Mouse (Mus musculus): Measurements from ENCODE around the gene Elmo1.

Gene Elmo1

DNA sequence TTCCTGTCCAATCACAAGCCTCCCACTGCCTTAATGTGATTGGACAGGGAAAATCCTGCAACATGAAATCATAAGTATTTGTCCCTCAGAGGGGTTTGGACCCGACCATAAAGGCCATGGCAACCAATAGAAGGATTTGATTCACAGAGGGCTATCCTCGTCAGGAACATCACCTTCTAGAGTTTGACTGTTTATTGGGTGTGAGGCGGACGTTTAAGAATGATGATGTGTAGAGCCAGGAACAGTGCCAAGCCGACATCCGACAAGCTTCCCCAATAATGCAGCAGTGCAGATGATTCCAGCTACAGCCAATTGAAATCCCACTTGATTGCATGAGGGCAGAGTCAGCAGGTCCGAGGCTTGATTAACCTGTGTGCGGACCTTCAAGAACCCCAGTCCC lies 288.5 kb downstream of the Elmo1 start:
- DNase-seq (ENCODE audit: low spot score in 2 of 2): no peak

DNA sequence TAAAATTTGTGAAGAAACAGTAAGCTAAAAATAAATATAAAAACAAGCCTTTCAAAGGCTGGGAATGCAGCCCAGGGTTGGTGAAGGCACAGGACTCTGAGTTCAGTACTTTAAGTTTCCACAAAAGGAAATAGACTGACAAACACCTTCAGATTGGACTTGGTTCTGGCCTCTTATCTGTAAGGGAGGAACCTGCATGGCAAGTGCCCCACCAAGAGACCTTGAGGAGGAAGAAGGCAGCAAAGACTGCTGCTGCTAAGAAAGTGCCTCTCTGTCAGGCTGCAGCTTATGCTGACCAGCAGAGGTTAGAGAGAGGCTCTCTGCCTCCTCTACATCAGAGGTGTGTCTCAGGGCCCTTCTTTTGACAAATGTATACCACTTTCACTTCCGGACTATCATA lies 293.5 kb downstream of the Elmo1 start:
- no peak for DNase-seq (ENCODE audit: low spot score in 2 of 2)

DNA sequence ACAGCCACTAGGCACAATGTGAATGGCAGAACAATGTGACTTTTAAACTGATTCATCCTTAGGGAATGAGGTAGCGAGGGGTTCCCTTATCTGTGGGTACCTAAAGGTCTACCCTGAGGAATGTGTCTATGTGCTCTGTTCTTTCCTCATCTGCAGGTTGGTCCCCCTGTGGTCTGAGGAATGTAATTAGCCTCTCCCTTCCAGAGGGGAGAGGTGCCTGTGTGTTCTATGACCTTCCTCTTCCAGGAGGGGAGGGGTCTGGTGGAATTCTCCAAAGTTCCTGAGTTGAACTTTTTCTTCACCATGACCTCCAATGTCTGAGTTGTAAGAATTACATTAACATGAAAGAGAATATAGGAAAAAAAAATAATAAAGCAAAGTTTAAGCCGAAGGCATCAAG lies 294.4 kb downstream of the Elmo1 start:
- DNase-seq (ENCODE audit: low spot score in 2 of 2): no peak

DNA sequence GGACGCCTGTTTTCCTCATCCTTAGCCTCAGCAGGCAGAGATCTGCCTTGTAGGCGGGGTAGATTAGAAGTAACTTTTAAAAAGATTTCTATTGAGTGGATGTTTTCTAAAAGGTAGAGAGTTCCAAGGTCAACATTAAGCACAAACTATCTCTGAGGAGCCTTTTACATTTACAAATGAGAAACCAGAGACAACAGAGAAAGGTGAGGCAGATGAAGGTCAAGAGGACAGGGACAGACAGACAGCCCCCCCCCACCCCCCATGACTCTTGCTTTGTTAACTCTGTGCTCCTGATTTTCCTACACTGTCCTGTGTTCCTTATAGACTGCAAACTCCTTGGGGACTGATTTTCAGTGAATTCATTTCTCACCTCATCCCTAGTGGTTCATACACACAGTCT lies 295.0 kb downstream of the Elmo1 start:
- no peak for DNase-seq (ENCODE audit: low spot score in 2 of 2)

DNA sequence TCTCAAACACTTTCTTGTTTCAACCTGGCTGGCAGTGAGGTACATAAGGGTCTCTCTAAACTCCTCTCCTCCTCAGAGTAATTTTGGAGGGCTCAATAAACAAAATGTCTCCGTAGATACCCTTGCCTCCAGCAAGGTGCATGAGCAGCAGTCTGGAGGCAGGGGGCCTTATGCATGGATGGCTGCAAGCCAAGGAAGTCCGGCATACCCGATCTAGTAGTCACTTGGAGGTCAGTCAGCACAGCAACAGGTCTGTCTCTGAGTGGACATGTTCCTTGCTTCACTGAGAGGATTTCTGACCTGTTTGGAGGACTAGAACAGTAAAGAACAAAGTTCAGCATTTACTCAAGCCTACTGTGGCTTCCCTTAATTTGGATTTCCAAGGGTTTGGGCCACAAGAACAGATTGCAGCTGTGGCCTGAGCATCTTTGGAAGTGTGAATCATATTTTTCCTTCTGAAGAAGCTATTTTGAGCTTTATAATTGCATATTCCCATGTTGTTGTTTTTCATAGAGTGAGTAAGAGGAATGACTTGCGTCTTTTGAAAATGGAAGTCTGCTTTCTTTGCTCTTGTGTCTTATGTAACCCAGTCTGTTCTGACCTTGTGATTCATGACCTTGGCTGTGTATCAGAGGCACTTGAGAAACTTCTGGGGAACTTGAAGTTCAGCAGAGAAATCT lies 296.2 kb downstream of the Elmo1 start:
- DNase-seq (ENCODE audit: low spot score in 2 of 2): no peak

DNA sequence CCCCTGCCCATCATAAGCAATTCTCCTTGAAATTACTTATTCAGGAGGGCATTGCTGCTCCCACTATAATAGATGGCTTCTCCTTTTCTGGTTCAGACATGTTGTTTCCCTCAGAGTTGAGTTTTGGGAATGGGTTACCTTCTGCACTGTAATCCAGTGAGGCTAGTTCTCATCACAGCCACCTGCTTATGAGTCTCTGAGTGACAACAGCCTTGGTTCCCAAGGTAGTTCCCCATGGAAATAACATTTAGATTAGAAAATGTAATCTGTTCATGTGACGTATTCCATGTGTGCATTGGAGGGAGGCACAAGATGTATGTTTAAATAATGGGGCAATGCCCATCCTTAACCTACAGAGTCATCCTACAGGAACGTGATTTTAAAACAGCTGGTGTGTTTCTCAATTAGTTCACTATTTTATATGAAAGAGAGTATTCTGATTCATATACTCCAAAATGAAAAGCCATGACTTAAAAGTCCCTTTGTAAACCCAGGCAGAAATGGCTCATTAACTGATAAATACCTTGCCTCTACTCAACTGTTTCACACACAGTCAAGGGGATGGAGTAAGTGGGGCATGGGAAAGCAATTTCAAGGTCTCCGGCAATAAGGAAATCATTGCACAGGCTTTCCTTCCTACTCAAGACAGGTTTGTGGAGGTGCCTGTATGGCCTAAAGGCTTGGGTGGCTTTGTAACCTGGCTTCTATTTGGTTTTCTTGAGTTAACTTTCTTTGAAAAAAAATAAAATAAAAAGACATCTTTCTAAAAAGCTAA lies 302.6 kb downstream of the Elmo1 start:
- no peak for DNase-seq (ENCODE audit: low spot score in 2 of 2)

DNA sequence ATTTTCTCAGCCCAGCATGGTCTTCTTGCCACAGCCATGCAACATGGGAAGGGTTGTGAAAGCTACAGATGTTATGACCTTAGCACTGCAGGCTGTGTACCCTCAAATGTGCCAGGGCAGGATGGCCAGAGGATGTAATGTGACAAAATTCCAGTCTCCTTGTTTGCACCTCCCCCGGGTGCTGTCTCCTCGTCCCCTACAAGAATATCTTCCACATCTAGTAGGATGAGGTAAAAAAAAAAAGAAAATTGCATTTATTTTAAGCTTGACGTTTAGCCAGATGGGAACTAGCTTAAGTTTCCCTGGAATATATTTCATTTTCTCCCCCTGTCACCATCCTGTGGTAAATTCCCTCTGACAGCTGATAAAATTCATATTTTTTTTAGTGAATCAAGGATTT lies 307.3 kb downstream of the Elmo1 start:
- DNase-seq (ENCODE audit: low spot score in 2 of 2): no peak

DNA sequence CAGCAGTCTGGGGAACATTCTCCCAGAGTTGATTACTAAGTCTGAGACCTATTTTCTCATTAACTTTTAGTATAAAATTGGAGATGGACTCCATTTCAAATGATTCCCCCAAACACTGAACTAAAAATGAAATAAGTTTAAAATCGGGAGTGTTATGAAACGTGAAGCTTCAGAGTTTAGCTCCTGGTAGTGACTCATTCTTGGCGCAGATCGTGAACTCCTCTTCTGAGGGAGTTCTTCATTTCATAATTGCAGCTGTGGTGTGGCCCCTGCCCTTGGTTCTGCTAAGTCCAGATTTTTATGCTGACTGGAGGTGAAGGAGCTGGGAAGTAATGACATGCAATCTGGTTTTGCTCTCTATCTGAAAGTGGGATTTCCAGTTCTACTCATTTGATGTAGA lies 307.9 kb downstream of the Elmo1 start:
- no peak for DNase-seq (ENCODE audit: low spot score in 2 of 2)

DNA sequence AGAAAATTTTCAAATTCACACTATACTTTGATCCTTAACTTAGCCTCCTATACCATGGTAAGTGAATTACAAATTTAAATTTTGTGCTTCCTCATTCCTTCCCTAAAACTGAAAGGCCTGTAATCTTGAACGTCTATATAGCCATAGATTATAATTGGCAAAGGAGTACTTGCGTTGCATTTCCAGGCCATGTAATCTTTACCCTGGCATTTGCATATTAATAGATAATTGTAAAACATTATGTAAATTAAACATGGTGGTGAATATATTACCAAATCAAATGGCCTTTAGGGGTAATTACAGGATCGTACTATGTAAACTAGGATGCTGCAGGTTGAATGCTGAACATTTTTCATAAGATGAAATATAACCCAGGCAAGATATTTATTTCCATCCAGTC lies 314.1 kb downstream of the Elmo1 start:
- DNase-seq (ENCODE audit: low spot score in 2 of 2): no peak

DNA sequence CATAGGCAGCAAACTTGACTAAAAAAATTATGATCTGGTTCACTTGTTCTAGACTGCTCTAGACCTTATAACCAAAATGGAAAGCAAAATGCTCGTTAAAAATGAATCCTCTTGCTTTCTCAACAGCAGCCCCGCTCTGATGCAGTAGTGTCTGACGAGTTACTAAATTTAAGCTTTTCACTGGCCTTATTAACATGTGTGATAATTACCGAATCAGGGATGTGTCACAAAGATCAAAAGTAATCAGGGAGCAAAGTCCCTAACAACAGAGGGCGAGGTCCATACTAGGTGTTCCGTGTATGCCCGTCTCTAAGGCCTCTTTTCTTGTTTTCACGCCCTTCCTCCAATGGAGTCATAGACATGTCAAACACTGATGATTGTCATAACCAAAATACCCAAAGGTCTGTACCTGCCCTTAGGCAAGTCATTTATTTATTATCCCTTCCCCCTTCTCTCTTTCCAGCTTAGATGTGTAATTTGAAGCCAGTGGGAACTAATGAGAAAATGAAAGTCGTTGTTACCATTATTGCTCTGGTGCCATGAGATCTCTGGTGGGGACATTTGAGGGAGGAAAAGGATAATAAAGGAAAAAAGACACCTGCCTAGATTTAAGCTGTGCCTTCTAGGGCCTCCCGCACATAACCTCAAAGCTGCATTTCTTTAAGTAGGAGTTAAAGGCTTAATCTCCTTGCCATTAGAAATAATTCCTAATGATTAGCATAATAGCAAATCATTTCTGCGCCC lies 316.2 kb downstream of the Elmo1 start:
- no peak for DNase-seq (ENCODE audit: low spot score in 2 of 2)

DNA sequence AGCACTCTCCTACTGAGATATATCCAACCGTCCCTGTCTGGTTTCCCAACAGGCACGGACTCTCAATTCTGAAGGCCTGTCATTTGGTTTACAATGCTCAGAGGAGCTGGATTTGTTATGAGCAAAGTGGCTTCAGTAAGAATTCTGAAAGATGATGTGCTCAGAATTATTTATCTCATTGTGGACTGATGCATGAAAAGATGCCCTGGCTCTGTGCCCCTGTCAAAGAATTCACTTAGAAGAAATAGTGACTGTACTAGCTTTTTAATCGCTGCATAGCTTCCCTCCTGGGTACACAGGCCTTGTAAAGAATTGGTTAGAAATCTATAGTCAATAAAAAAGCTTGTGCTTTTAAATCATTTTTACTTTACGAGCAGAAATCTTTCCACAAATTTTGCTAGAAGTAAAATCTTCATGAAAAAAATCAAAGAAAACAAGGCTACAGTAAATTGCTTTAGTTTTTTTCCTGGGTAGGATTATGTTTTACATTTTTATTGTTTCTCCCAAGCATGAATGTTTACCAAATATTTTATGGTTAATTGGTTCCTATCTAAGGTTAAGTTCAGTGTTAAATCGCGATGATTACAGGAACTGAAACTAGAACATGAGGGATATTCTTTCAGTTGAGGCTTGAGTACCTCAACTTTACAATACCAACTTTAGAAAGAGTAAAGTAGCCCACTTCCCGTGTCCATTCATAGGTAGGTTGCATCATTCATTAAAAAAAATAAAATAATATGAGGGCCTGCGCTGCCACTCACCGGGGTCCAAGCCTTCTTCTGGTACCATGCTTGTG lies 320.1 kb downstream of the Elmo1 start:
- no peak for DNase-seq (ENCODE audit: low spot score in 2 of 2)

DNA sequence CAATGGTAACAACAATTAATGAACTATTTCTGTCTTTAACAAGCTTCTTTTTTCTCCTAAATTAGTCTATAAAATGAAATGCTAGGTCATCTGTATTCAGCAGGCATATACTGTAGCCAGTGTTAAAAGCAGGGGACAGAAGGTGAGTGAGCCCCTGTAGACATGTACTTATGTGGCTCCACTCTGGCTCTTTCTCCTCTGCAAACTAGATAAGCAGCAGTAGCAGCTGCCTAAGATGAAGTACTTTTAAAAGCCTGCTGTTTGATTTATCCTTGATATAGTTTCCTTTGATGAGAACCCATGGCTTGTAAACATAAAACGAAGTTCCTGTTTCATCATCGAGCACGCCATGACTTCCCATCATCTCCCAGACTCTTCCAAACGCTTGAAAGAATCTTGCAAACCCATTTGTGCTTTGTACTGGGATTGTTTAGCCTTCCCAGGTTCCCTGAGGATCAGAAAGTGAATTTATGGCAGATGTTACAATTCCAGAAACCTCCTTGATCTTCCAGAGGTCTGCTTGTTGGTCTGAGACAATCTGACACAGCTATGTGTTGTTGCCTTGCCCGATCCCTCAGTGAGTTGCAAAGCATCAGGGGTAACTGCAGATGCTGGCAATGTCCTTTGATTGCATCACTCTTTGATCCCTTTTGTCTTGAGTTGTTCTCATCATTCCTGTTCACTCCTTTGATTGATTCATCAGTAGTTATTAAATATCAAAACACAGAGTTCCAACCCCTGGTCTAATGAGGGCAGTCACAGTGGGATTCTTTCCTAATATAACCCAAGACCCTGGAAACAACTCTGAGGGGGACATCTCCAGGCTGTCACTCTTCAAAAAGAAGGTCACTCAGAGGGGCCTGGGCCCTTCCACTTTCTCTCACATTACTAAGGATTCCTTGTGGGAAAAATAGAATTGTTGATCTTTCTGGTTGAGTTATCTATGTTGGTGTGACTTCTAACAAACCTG lies 326.6 kb downstream of the Elmo1 start:
- DNase-seq (ENCODE audit: low spot score in 2 of 2): no peak

DNA sequence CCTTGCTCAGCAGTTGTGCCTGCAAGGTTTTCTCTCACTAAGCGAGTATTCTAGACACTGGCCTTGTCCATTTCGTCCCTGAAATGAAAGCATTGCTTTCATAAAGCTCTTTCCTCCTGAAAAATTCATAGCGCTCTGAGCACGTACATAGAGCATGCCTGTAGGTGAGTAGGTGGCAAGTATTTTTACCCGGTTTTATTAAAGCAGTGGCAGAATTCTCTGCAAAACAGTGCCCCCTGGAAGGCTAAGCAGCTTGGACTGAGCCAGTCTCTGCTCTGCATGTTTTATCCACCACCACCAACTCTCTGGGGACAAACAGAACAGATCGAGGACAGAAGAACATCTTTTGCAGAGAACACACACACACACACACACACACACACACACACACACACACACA lies 340.6 kb downstream of the Elmo1 start:
- no peak for DNase-seq (ENCODE audit: low spot score in 2 of 2)

DNA sequence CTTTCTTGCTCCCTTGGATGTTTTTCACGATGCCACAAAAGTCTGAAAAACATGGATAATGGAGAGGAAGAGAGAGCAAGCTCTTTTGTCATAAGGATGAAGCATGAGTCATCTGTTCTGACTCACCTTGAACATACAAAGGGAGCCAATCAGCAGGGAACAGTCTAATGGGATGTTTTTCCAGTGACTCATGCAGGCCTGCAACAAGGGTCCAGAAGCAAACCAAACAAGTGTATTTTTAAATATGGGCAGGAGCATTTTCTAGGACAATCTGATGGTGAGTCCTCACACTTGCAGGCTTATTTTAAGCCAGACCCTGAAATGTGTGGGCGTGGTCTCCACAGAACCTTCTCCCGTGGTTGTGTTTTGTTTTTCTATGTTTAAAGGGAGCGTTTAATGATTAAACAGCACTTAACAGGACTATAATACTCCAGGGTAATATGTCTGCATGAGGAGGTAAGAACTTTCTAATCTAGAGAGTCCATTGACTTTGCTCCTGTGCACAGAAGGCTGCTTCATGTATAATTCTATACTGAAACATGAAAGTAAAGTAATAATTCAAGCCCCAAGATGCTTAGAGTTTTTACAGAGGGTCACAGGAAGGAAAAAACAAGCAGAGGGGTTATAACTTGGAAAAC lies 342.9 kb downstream of the Elmo1 start:
- DNase-seq (ENCODE audit: low spot score in 2 of 2): no peak

DNA sequence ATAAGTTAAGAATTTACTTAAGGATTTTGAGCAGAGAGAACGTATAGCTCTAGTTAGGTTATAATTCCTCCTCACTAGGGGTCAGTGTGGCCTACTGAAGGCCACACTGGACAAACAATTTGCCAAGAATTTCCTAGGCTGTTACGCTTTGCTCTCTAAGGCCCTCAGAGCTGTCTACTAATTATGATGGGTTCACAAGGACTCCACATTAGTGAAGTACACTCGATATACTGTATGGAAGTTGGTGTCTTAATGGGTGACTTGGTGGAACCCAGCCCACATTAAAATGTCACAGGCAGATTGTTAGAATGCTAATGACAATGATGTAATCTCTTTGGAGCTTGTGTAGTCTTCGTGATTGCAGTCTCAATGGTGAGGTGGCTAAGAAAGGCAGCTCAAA lies 343.7 kb downstream of the Elmo1 start:
- DNase-seq (ENCODE audit: low spot score in 2 of 2): no peak

DNA sequence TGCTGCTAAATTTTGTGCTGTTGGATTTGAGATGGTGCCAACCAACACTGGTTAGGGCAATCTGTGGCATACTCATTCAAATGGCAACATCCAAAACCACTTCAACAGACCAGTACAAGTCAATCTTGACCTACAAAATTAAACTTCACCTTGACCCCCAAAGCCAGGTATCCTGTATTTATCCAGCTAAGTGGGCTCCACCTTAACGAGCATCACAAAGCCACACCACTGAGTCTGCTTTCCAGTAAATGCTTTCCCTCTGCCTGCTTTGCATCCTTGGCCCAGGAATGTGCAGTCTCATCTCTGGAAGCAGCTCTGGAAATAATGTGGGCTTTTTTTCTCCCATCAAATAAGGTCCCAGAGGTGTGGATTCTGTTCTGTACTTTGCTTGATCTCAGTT lies 349.1 kb downstream of the Elmo1 start:
- DNase-seq (ENCODE audit: low spot score in 2 of 2): no peak

DNA sequence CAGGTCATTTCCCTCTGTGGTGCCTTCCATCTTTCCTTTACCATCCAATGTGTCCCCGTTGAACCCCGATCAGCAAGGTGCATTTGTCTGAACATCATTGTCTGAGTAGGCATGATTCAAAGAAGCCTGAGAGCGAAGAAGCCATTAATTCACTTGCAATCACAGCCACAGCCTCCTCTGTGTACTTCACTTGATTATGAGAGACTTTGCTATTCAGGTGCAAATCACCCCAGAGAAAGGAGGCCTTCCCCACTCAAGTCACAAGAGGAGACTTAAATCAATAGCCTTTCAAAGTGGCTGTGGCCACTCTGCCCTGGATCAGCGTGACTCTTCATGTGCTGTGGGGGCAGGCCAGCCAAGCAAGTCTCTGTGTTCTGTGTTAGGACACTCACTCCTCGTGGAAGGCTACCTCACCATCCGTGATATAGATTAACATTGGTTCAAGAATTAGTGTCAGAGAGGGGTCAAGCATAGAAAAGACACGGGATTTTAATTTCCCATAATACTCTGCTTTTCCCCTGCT lies 360.5 kb downstream of the Elmo1 start:
- no peak for DNase-seq (ENCODE audit: low spot score in 2 of 2)

DNA sequence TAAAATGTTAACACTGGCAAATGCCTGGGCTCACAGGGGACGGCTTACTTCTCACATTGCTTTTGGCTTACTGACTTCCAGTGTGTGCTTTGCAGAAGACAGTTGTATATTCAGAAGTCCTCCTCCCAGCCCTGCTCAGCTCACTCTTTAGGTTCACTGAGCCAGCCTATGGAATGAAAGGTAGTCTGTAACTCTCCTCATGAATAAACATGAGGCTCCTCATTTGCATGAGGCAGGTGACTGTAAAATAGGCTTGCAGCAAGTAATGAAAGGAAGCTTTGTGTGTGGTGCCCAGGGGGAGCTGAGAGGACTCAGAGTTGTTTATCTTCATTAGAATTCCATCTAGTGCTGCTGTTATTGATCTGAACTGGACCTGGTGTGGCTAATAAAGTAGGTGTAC lies 364.0 kb downstream of the Elmo1 start:
- DNase-seq (ENCODE audit: low spot score in 2 of 2): no peak

DNA sequence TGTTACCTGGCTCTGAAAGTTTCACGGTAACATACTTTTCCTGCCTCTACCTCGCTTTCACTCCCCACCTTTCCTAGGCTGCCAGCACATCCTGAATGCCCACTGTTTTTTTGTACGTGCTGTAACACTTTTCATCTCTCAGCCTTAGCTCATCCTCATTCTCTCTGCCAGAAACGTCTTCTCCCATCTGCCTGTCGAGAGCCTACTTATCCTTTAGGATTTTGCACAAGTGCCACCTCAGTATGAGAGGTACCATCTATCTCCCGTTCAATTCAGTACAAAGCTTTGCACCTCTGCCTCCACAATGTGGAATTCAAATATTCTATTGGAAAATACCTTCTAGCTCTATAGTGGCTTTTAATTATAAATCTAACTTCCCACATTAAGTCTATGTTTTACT lies 369.7 kb downstream of the Elmo1 start:
- DNase-seq (ENCODE audit: low spot score in 2 of 2): no peak

DNA sequence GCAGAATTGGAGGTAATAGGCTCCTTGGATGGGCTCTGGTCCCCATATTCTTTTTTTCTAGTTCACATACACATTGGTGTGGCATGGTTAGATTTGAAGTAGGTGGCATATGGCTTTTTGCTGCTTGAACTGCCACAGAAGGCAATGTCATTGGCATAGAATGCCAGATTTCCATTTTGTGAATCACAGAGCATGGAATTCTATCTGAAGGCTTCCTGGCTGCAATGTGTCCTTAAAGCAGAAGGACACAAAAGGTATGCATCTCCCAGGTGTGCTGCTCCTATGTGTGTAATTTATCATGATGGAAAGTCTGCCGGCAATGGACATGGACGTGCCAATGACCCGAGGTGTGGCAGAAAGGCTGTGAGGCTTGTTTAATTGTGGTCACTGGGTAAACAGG lies 371.2 kb downstream of the Elmo1 start:
- DNase-seq (ENCODE audit: low spot score in 2 of 2): peak in 1 of 2 experiments; percentile 19

Measured in cerebellum, postnatal 4 days (tissue).